26 mouse cellular contexts compared by ENCODE assay signal in genomic region chr12:24658998-24659397, GRCm38 (mm10). TPM values are rescaled to one million over a fixed set of nuclear protein-coding genes. Genes with fewer than 3 reads are reported as not detected.
DNase-seq lines count a peak whose midpoint lies in the region; ATAC-seq and TF ChIP-seq lines count a peak whose summit lies in the region.
"Had no signal": no experiment of that assay in that cellular context is flagged by ENCODE, and none has a peak within 500 bp of the region (broad histone marks: within the 10 kb centered on the region; RNA-seq: fewer than 3 reads in every experiment).

No protein-coding gene starts in this region.

- H3K36me3 ChIP-seq in intestine, postnatal 0 days (ENCODE audit: control insufficient read depth, insufficient read depth) = peaks cover 68% of the 10 kb centered on the region
- H3K36me3 ChIP-seq in liver, embryonic 15.5 days (replicated peaks) = peaks cover 95% of the 10 kb centered on the region

- H3K27ac ChIP-seq in intestine, postnatal 0 days (ENCODE audit: low read depth, low read length) = no peak overlapping the region
- no peak overlapping the region for H3K27ac ChIP-seq in liver, embryonic 15.5 days (replicated peaks)
- H3K27ac ChIP-seq: embryonic facial prominence, embryonic 15.5 days; hindbrain, embryonic 12.5 days; limb, embryonic 15.5 days had no signal

- no peak overlapping the region for H3K4me2 ChIP-seq in intestine, postnatal 0 days (replicated peaks; ENCODE audit: low read depth)
- H3K4me2 ChIP-seq in liver, embryonic 15.5 days = 0 out of 2 replicates have a peak overlapping the region, but pooled peaks have one; percentile 1
- H3K4me2 ChIP-seq: embryonic facial prominence, embryonic 15.5 days; heart, embryonic 11.5 days; hindbrain, embryonic 12.5 days; limb, embryonic 15.5 days had no signal

- no peaks in the 10 kb centered on the region for H3K27me3 ChIP-seq in intestine, postnatal 0 days (replicated peaks; ENCODE audit: control insufficient read depth, insufficient read depth, low read length)
- H3K27me3 ChIP-seq in liver, embryonic 15.5 days = no peaks in the 10 kb centered on the region
- H3K27me3 ChIP-seq: embryonic facial prominence, embryonic 15.5 days; hindbrain, embryonic 12.5 days; limb, embryonic 15.5 days; megakaryocyte, embryonic 14.5 days; Patski had no signal

- no peaks in the 10 kb centered on the region for H3K9me3 ChIP-seq in intestine, postnatal 0 days (ENCODE audit: control insufficient read depth)
- no peaks in the 10 kb centered on the region for H3K9me3 ChIP-seq in liver, embryonic 15.5 days (replicated peaks)
- H3K9me3 ChIP-seq: embryonic facial prominence, embryonic 15.5 days; hindbrain, embryonic 12.5 days; limb, embryonic 15.5 days; megakaryocyte, embryonic 14.5 days had no signal

- 77% methylated on average over 4 of the region's 4 CpGs for WGBS in intestine, postnatal 0 days
- 57% methylated on average over 4 of the region's 4 CpGs for WGBS in liver, embryonic 15.5 days (ENCODE audit: insufficient replicate concordance)

- no peaks in the 10 kb centered on the region for H3K4me1 ChIP-seq in intestine, postnatal 0 days (replicated peaks; ENCODE audit: control insufficient read depth, insufficient read depth, low read length)
- peaks cover 67% of the 10 kb centered on the region for H3K4me1 ChIP-seq in liver, embryonic 15.5 days (replicated peaks)

- peak; percentile 31 for DNase-seq in lung, postnatal 10 days
- no peak for DNase-seq in lung, postnatal 36 days
- no peak for DNase-seq in left cerebral cortex, postnatal 36 days (ENCODE audit: low spot score in 2 of 2)
- no peak for DNase-seq in left cerebral cortex, postnatal 4 days
- DNase-seq in gastrocnemius, postnatal 14 days = no peak
- DNase-seq: adrenal gland, postnatal 10 days; cerebellum, adult 9-10 months; heart, postnatal 14 days; layer of hippocampus, postnatal 36 days; right cerebral cortex, postnatal 14 days; thymus, adult 18-20 months; thymus, postnatal 4 days had no signal

- ATAC-seq in intestine, postnatal 0 days = peak; percentile 53; the same call in 1 of the 2 replicates
- no peak for ATAC-seq in liver, embryonic 15.5 days (ENCODE audit: insufficient read depth)
- ATAC-seq: forebrain, embryonic 16.5 days; inflammation-experienced regulatory T-cells, adult 6 months; lung, postnatal 0 days; midbrain, embryonic 16.5 days; Patski had no signal

- intact Hi-C loops in left cerebral cortex, postnatal 36 days (cut with DNase I) = no loop called here
- intact Hi-C loops in left cerebral cortex, postnatal 4 days (cut with DNase I) = no loop called here
- intact Hi-C loops in gastrocnemius, postnatal 14 days (cut with DNase I; ENCODE audit: low total_unique reads) = no loop called here

- no peak overlapping the region for H3K9ac ChIP-seq in intestine, postnatal 0 days (ENCODE audit: low read depth, low read length)
- H3K9ac ChIP-seq in liver, embryonic 15.5 days = no peak overlapping the region
- H3K9ac ChIP-seq: embryonic facial prominence, embryonic 15.5 days; hindbrain, embryonic 12.5 days; limb, embryonic 15.5 days had no signal

- H3K4me3 ChIP-seq in intestine, postnatal 0 days (ENCODE audit: low read depth, low read length) = no peak overlapping the region
- H3K4me3 ChIP-seq in liver, embryonic 15.5 days (replicated peaks) = no peak overlapping the region
- H3K4me3 ChIP-seq: embryonic facial prominence, embryonic 15.5 days; hindbrain, embryonic 12.5 days; limb, embryonic 15.5 days; megakaryocyte, embryonic 14.5 days had no signal

- no peak for TF ChIP-seq CTCF in intestine, postnatal 0 days (IDR thresholded peaks at IDR 0.05; ENCODE audit: low read depth)

RNA-seq across cellular contexts. Expression of gene Klf11, which starts 7.9 kb away (rescaled TPM):
- 7.3 and 8.1 TPM in 2 replicates for polyA plus RNA-seq in intestine, postnatal 0 days (2015; fragmentation: Nextera tagmentation; extraction: Ambion mirVana)
- 9.3 and 10.2 TPM in 2 replicates for polyA plus RNA-seq in liver, embryonic 15.5 days (2015; fragmentation: Nextera tagmentation; extraction: Ambion mirVana)
- total RNA-seq in left cerebral cortex, postnatal 36 days (2021) = 1 to 10 TPM; 6.0 to 6.7 TPM
- total RNA-seq in left cerebral cortex, postnatal 4 days (2021) = 10 to 100 TPM; 23.4 to 24.8 TPM
- 1 to 10 TPM; 4.4 to 6.1 TPM for total RNA-seq in gastrocnemius, postnatal 14 days (2021)

RNA-seq across cellular contexts. Expression of gene Cys1, which starts 22.6 kb away (rescaled TPM):
- 1.3 and 1.7 TPM in 2 replicates for polyA plus RNA-seq in intestine, postnatal 0 days (2015; fragmentation: Nextera tagmentation; extraction: Ambion mirVana)
- 0.61 and 0.76 TPM in 2 replicates for polyA plus RNA-seq in liver, embryonic 15.5 days (2015; fragmentation: Nextera tagmentation; extraction: Ambion mirVana)
- 10 to 100 TPM; 10.8 to 17.5 TPM for total RNA-seq in left cerebral cortex, postnatal 36 days (2021)
- total RNA-seq in left cerebral cortex, postnatal 4 days (2021) = 1 to 10 TPM; 8.4 to 8.5 TPM
- total RNA-seq in gastrocnemius, postnatal 14 days (2021) = 1 to 10 TPM; 6.8 to 7.5 TPM
- total RNA-seq: granulocyte monocyte progenitor cell, adult 5-6 weeks; neutrophil, adult 5-6 weeks had no signal
- polyA plus RNA-seq: inflammation-experienced regulatory T-cells, adult 6 months had no signal

RNA-seq across cellular contexts. Expression of gene Rrm2, which starts 49.0 kb away (rescaled TPM):
- 36.9 and 37.4 TPM in 2 replicates for polyA plus RNA-seq in intestine, postnatal 0 days (2015; fragmentation: Nextera tagmentation; extraction: Ambion mirVana)
- polyA plus RNA-seq in liver, embryonic 15.5 days (2015; fragmentation: Nextera tagmentation; extraction: Ambion mirVana) = 444 and 469 TPM in 2 replicates
- 1 to 10 TPM; 2.5 to 2.9 TPM for total RNA-seq in left cerebral cortex, postnatal 36 days (2021)
- 10 to 100 TPM; 26.0 to 29.3 TPM for total RNA-seq in left cerebral cortex, postnatal 4 days (2021)
- 1 to 10 TPM; 8.1 to 8.6 TPM for total RNA-seq in gastrocnemius, postnatal 14 days (2021)
